Mouse (Mus musculus) heart, adult 2 months (tissue): ENCODE measurements at regions not wholly inside any gene's neighbourhood (a gene's known extent, or its start where the extent isn't known, plus 50 kb on each side); places are given as distances from the start of the nearest gene placed in this dataset.

Experiments used
- DNase-seq, 2 experiments: peaks; one replicate each; pipeline ENCODE4 v3.0.0; 2021
- H3K27ac ChIP-seq: fragments of 200-600 bp; 2 replicates; pipeline ENCODE4 v1.8.1; 2022
- H3K27me3 ChIP-seq: fragments of 200-500 bp; 2 replicates; pipeline ENCODE4 v1.6.1; 2012; ENCODE audit warnings: mild to moderate bottlenecking, low read length, inconsistent platforms, mixed read lengths; ENCODE audit not compliant: control insufficient read depth, insufficient read depth
- H3K36me3 ChIP-seq: fragments of 200-500 bp; 2 replicates; pipeline ENCODE4 v1.6.1; 2012; ENCODE audit warnings: low read length, inconsistent platforms; ENCODE audit not compliant: control insufficient read depth, insufficient read depth
- H3K4me1 ChIP-seq: fragments of 200-500 bp; 2 replicates; pipeline ENCODE4 v1.6.1; 2011; ENCODE audit warnings: low read length; ENCODE audit not compliant: control insufficient read depth, insufficient read depth
- H3K4me3 ChIP-seq: fragments of 200-600 bp; 2 replicates; pipeline ENCODE4 v1.8.1; 2022
- H3K79me2 ChIP-seq: fragments of 200-500 bp; replicated peaks from 2 replicates; pipeline ENCODE4 v1.6.1; 2012; ENCODE audit warnings: mild to moderate bottlenecking, inconsistent platforms, low read length, moderate library complexity, mixed read lengths; ENCODE audit not compliant: control insufficient read depth, insufficient read depth
- H3K9ac ChIP-seq: fragments of 200-500 bp; 2 replicates; pipeline ENCODE4 v1.6.1; 2012; ENCODE audit warnings: low read depth, mild to moderate bottlenecking, control low read depth, inconsistent platforms, low read length, mixed read lengths
- CTCF ChIP-seq: fragments of 200-600 bp; IDR thresholded peaks from 2 replicates; pipeline ENCODE4 v1.8.1; 2022; ENCODE audit warnings: antibody characterized with exemption, mild to moderate bottlenecking, moderate library complexity
- EP300 ChIP-seq: fragments of 200-500 bp; IDR thresholded peaks from 2 replicates; pipeline ENCODE4 v1.6.1; 2011; ENCODE audit warnings: low read depth, low read length, control low read depth; ENCODE audit not compliant: insufficient read depth
- POLR2A ChIP-seq: fragments of 200-500 bp; IDR thresholded peaks from 2 replicates; pipeline ENCODE4 v1.6.1; 2011; ENCODE audit warnings: mild to moderate bottlenecking, low read depth, low read length, control low read depth; ENCODE audit not compliant: insufficient read depth
- WGBS: fragments of 180-500 bp; shearing (Covaris S2); methylation state at CpG from one replicate; pipeline ENCODE4 v1.1.7; 2018; 5-methylcytosine and 5-hydroxymethylcytosine counted together
- intact Hi-C: fragments of 180-260 bp; cut with DNase I; formaldehyde crosslinking; loops from one replicate; pipeline ENCODE4 v1.15.1; 2025

- intact Hi-C loops, result no loop called here
These were observed 247.9 kb upstream of the Zc3h15 start for GRCm38 (mm10) chr2:83396307-83396706.

GRCm38 (mm10) chr2:83396820-83397609, 247.2 kb upstream of the Zc3h15 start:
- WGBS, result 67% methylated on average over 2 of the region's 2 CpGs
- Histone ChIP-seq H3K36me3 (no peaks in the 10 kb centered on the region), H3K4me3 (no peak overlapping the region), H3K79me2 (no peaks in the 10 kb centered on the region), H3K4me1 (no peaks in the 10 kb centered on the region), H3K27me3 (no peaks in the 10 kb centered on the region), H3K27ac (no peak overlapping the region), H3K9ac (no peak overlapping the region)
- intact Hi-C loops, result no loop called here
- TF ChIP-seq EP300, result no peak
- no peak for TF ChIP-seq CTCF
- TF ChIP-seq POLR2A, result no peak
- DNase-seq, result no peak

More at GRCm38 (mm10) chr2:83396307-83396706, 247.9 kb upstream of the Zc3h15 start:
- no peaks in the 10 kb centered on the region for H3K36me3 ChIP-seq
- H3K27me3 ChIP-seq, result no peaks in the 10 kb centered on the region
- TF ChIP-seq POLR2A (no peak), EP300 (no peak), CTCF (no peak)
- no peaks in the 10 kb centered on the region for H3K4me1 ChIP-seq
- no peaks in the 10 kb centered on the region for H3K79me2 ChIP-seq
- whole genome bisulfite sequencing, result 32% methylated on average over 1 of the region's 1 CpGs
- H3K9ac ChIP-seq, result no peak overlapping the region
- H3K27ac ChIP-seq, result no peak overlapping the region
- no peak overlapping the region for H3K4me3 ChIP-seq
- DNase-seq, result no peak

DNA sequence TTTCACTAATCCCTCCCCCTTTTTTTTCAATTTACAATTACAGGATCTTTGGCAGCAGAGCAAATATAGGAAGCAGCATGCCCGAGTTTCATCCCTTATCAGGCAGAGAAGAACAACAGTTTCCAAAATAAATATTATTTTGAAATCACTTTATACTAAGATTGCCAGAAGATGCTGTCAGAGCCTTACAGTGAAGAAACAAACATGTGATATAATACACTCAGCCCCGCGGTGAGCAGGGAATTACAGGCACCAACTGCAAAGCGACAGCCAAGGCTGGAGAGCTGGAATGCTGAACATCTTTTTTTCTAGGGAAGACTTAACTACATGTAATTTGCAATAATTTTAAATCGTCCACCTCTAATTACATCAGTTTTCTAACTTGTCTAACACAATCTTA, 201.5 kb upstream of the Zc3h15 start:
- Histone ChIP-seq H3K79me2 (no peaks in the 10 kb centered on the region), H3K36me3 (no peaks in the 10 kb centered on the region), H3K9ac (no peak overlapping the region), H3K4me3 (no peak overlapping the region), H3K4me1 (no peaks in the 10 kb centered on the region), H3K27me3 (no peaks in the 10 kb centered on the region), H3K27ac (no peak overlapping the region)
- WGBS, result 36% methylated on average over 5 of the region's 5 CpGs
- peak in 1 of 2 experiments; percentile 42 for DNase-seq
- intact Hi-C loops, result no loop called here
- TF ChIP-seq EP300 (no peak), CTCF (no peak), POLR2A (no peak)

GRCm38 (mm10) chr2:83451378-83451777, 192.9 kb upstream of the Zc3h15 start:
- Histone ChIP-seq H3K79me2 (no peaks in the 10 kb centered on the region), H3K27ac (no peak overlapping the region), H3K27me3 (no peaks in the 10 kb centered on the region), H3K4me1 (no peaks in the 10 kb centered on the region), H3K9ac (no peak overlapping the region), H3K36me3 (no peaks in the 10 kb centered on the region), H3K4me3 (no peak overlapping the region)
- intact Hi-C loops, result no loop called here
- WGBS, result 83% methylated on average over 4 of the region's 4 CpGs
- TF ChIP-seq CTCF, result no peak
- TF ChIP-seq EP300, result no peak
- TF ChIP-seq POLR2A, result no peak
- DNase-seq, result no peak
